Mouse (Mus musculus) C2C12 (cell line): ENCODE data around the gene Acbd4.

Experiments
- CTCF ChIP-seq: IDR thresholded peaks from one replicate; pipeline ENCODE4 v1.5.1; 2011; ENCODE audit not compliant: control insufficient read depth, insufficient read depth, insufficient read length
- MAX ChIP-seq: IDR thresholded peaks from one replicate; pipeline ENCODE4 v1.6.1; 2011; ENCODE audit warnings: mild to moderate bottlenecking, control low read depth
- MYOD1 ChIP-seq: IDR thresholded peaks from one replicate; pipeline ENCODE4 v1.6.1; 2011; ENCODE audit warnings: low read depth; ENCODE audit not compliant: control insufficient read depth, insufficient read length

GRCm38 (mm10) chr11:103114270-103114943 is 12.9 kb downstream of the Acbd4 start:
- no peak for TF ChIP-seq CTCF
- TF ChIP-seq MYOD1: no peak
- TF ChIP-seq MAX: no peak
